Mouse (Mus musculus) heart, postnatal 0 days (tissue): Measurements from ENCODE around the gene Ascl2. TPM values are rescaled to one million over a fixed set of nuclear protein-coding genes. Genes with fewer than 3 reads are reported as not detected.

Experiments
- ATAC-seq: fragments of 200-750 bp; cut with Nextera tagmentation; 2 replicates; pipeline ENCODE4 v1.8.0; 2017; ENCODE audit warnings: low read depth, moderate number of reproducible peaks, moderate library complexity; ENCODE audit not compliant: insufficient read depth
- DNase-seq: peaks from one replicate; pipeline ENCODE4 v3.0.0-alpha.2; 2016; ENCODE audit warnings: low spot score
- H3K27ac ChIP-seq: fragments of 300-500 bp; sonication (generic); 2 replicates; pipeline ENCODE4 v1.5.1; 2014; ENCODE audit warnings: low read depth, mild to moderate bottlenecking
- H3K27me3 ChIP-seq: fragments of 300-500 bp; sonication (generic); 2 replicates; pipeline ENCODE4 v1.6.1; 2014; ENCODE audit warnings: low read length, mixed read lengths; ENCODE audit not compliant: control insufficient read depth, insufficient read depth
- H3K36me3 ChIP-seq: fragments of 300-500 bp; sonication (generic); replicated peaks from 2 replicates; pipeline ENCODE4 v1.6.1; 2014; ENCODE audit warnings: low read length, mixed read lengths; ENCODE audit not compliant: control insufficient read depth, insufficient read depth
- H3K4me1 ChIP-seq: fragments of 300-500 bp; sonication (generic); 2 replicates; pipeline ENCODE4 v1.6.1; 2014; ENCODE audit warnings: antibody characterized with exemption; ENCODE audit not compliant: control insufficient read depth, insufficient read depth
- H3K4me2 ChIP-seq: fragments of 300-500 bp; sonication (generic); 2 replicates; pipeline ENCODE4 v1.6.1; 2014; ENCODE audit warnings: low read depth, mild to moderate bottlenecking, low read length, moderate library complexity
- H3K4me3 ChIP-seq: fragments of 300-500 bp; sonication (generic); 2 replicates; pipeline ENCODE4 v1.5.1; 2014; ENCODE audit warnings: low read depth, low read length
- H3K9ac ChIP-seq: fragments of 300-500 bp; sonication (generic); replicated peaks from 2 replicates; pipeline ENCODE4 v1.6.1; 2014; ENCODE audit warnings: low read depth, low read length, mixed read lengths
- H3K9me3 ChIP-seq: fragments of 300-500 bp; sonication (generic); replicated peaks from 2 replicates; pipeline ENCODE4 v1.6.1; 2016; ENCODE audit warnings: low read length; ENCODE audit not compliant: control insufficient read depth
- CTCF ChIP-seq: IDR thresholded peaks from 2 replicates; pipeline ENCODE4 v1.5.1; 2016; ENCODE audit warnings: antibody characterized with exemption, control low read depth, low read depth
- EP300 ChIP-seq: IDR thresholded peaks from 2 replicates; pipeline ENCODE4 v1.6.1; 2016; ENCODE audit warnings: antibody characterized with exemption, low read depth
- WGBS: fragments of 180-500 bp; shearing (Covaris S2); extraction: QIAGEN DNeasy Blood & Tissue Kit; methylation state at CpG from one replicate; pipeline ENCODE4 v1.1.7; 2014; 5-methylcytosine and 5-hydroxymethylcytosine counted together
- polyA plus RNA-seq: library from polyadenylated mRNA; unstranded; fragments of >200 nt; fragmentation: Nextera tagmentation; extraction: Ambion mirVana; gene quantifications from 2 replicates; pipeline ENCODE4 v1.2.1, GENCODE M21; 2015
- total RNA-seq: library from RNA; depleted of rRNA; stranded (reverse); fragments of >200 nt; gene quantifications from 2 replicates; pipeline ENCODE4 v1.2.3, GENCODE M21; 2014; ENCODE audit warnings: low replicate concordance; rRNA removed

Gene Ascl2
- not detected in 2 replicates for total RNA-seq
- not detected in 2 replicates for polyA plus RNA-seq

DNA sequence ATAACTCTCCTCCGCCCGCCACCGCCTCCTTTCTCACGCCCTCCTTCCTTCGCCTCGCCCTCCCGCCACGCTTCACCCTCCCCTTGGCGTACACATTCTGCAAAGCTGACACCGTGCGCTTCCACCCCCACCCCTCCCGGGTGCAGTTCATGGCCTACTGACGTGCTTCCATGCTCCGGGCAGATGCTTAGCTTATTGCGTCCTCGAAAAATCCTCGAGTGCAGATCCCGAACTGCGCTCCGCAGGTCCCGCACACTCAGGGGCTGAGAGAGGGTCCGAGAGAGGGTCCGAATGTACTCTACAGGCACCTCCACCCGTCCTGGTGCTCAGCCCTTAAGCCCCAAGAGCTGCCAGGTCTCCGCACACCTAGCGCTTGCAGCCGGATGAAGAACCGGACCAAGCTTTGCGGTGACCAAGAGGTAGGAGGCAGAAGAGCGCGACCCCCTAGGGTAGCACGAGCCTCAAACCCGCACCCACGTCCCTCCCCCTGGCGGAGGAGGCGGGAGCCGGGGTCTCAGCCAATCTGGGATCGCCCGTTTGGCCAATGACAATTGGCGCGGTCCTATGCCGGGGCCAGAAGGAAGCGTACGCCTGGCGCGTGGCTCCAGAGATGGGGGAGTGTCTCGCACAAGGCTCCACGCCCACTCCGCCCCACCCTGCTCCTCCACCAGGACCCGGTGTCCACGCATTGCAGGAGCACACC, at the start of gene Ascl2:
Gene Ascl2, minus strand, starts transcription at position 456 of the 703 bp plus-strand sequence.
- peaks cover 6% of the 10 kb centered on the region; the same call in 1 of the 2 replicates for H3K4me1 ChIP-seq
- H3K36me3 ChIP-seq, result no peaks in the 10 kb centered on the region
- peaks cover 74% of the 10 kb centered on the region for H3K27me3 ChIP-seq
- H3K4me3 ChIP-seq, result peak within 1 kb of the TSS; percentile 36
- H3K9ac ChIP-seq, result no peak within 1 kb of the TSS; the same call in 1 of the 2 replicates
- TF ChIP-seq CTCF (no peak), EP300 (no peak)
- no peak for DNase-seq
- H3K27ac ChIP-seq, result no peak within 1 kb of the TSS
- ATAC-seq, result 0 out of 2 replicates have a peak, but pooled peaks have one; percentile 10
- 2% methylated on average over 49 of the region's 51 CpGs for WGBS
- H3K9me3 ChIP-seq, result no peaks in the 10 kb centered on the region
- H3K4me2 ChIP-seq, result peak within 1 kb of the TSS; percentile 70

GRCm38 (mm10) chr7:143017181-143017580, 48.1 kb upstream of the Ascl2 start:
- H3K4me3 ChIP-seq, result no peak overlapping the region
- no peaks in the 10 kb centered on the region for H3K9me3 ChIP-seq
- H3K27me3 ChIP-seq, result no peaks in the 10 kb centered on the region
- no peak for DNase-seq
- WGBS, result 89% methylated on average over 4 of the region's 4 CpGs
- H3K9ac ChIP-seq, result no peak overlapping the region
- H3K4me1 ChIP-seq, result peaks cover 60% of the 10 kb centered on the region
- H3K4me2 ChIP-seq, result no peak overlapping the region
- TF ChIP-seq CTCF, result no peak
- TF ChIP-seq EP300, result no peak
- H3K27ac ChIP-seq, result no peak overlapping the region
- ATAC-seq, result no peak
- H3K36me3 ChIP-seq, result no peaks in the 10 kb centered on the region

GRCm38 (mm10) chr7:143016424-143017142, 47.5 kb upstream of the Ascl2 start:
- ATAC-seq (peak; percentile 21; the same call in 1 of the 2 replicates), DNase-seq (no peak)
- WGBS, result 42% methylated on average over 7 of the region's 9 CpGs
- Histone ChIP-seq H3K4me2 (peak overlapping the region; percentile 43), H3K9me3 (no peaks in the 10 kb centered on the region), H3K4me3 (no peak overlapping the region), H3K27ac (peak overlapping the region; percentile 77), H3K27me3 (no peaks in the 10 kb centered on the region), H3K36me3 (no peaks in the 10 kb centered on the region), H3K4me1 (peaks cover 66% of the 10 kb centered on the region), H3K9ac (no peak overlapping the region)
- TF ChIP-seq CTCF, result no peak
- TF ChIP-seq EP300, result no peak

DNA sequence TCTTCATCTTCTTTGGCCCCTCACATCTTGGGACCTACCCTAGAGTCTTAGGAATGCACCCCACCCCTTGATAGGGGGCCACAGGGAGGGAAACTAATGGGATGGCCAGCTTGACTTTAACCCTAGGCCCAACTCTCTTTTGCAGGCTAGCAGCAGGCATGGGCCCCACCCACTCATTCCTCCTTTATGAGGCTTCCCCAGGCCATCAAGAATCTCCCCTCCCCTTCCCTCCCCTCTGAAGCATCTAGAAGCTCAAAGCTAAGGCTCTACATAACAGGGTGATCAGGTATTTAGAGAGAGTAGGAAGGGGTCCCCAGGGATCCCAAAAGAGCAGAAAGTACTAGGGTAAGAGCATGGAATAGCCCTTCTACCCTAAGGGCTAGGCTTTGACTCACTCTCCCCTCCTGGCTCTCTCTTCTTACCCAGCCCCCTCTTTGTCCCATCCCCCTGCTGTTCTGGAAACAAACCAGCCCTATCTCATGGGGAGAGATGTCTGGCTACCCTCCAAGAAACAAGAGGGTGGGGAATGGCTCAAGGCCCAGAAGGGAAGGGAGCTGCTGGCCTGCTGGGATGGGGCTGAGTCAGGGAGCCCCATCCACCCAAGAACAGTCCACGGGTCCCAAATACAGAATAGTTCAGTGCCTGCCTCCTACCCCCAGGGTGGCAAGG, 46.8 kb upstream of the Ascl2 start:
- Histone ChIP-seq H3K27ac (peak overlapping the region; percentile 77), H3K4me3 (no peak overlapping the region), H3K9me3 (no peaks in the 10 kb centered on the region), H3K9ac (no peak overlapping the region), H3K4me2 (peak overlapping the region; percentile 43), H3K27me3 (no peaks in the 10 kb centered on the region), H3K4me1 (peaks cover 71% of the 10 kb centered on the region), H3K36me3 (no peaks in the 10 kb centered on the region)
- DNase-seq (peak; percentile 94), ATAC-seq (peak; percentile 84)
- TF ChIP-seq EP300 (peak; percentile 90), CTCF (0 out of 2 replicates have a peak, but pooled peaks have one; percentile 9)
- WGBS, result 0% methylated on average over 1 of the region's 1 CpGs

- H3K4me3 ChIP-seq, result no peak overlapping the region
- ATAC-seq (no peak), DNase-seq (peak; percentile 26)
- peak overlapping the region; percentile 77 for H3K27ac ChIP-seq
- TF ChIP-seq EP300, result no peak
- TF ChIP-seq CTCF, result no peak
- H3K4me1 ChIP-seq, result peaks cover 71% of the 10 kb centered on the region
- H3K4me2 ChIP-seq, result no peak overlapping the region
- no peak overlapping the region for H3K9ac ChIP-seq
- H3K27me3 ChIP-seq, result no peaks in the 10 kb centered on the region
- 38% methylated on average over 7 of the region's 7 CpGs for WGBS
- H3K9me3 ChIP-seq, result no peaks in the 10 kb centered on the region
- H3K36me3 ChIP-seq, result no peaks in the 10 kb centered on the region
These were observed 46.0 kb upstream of the Ascl2 start for GRCm38 (mm10) chr7:143014862-143015659.
